Mouse (Mus musculus): ENCODE results near the gene Shank1.
A peak's percentile ranks its signal among the peaks of the same experiment; 100 is the strongest.

Gene Shank1

DNA sequence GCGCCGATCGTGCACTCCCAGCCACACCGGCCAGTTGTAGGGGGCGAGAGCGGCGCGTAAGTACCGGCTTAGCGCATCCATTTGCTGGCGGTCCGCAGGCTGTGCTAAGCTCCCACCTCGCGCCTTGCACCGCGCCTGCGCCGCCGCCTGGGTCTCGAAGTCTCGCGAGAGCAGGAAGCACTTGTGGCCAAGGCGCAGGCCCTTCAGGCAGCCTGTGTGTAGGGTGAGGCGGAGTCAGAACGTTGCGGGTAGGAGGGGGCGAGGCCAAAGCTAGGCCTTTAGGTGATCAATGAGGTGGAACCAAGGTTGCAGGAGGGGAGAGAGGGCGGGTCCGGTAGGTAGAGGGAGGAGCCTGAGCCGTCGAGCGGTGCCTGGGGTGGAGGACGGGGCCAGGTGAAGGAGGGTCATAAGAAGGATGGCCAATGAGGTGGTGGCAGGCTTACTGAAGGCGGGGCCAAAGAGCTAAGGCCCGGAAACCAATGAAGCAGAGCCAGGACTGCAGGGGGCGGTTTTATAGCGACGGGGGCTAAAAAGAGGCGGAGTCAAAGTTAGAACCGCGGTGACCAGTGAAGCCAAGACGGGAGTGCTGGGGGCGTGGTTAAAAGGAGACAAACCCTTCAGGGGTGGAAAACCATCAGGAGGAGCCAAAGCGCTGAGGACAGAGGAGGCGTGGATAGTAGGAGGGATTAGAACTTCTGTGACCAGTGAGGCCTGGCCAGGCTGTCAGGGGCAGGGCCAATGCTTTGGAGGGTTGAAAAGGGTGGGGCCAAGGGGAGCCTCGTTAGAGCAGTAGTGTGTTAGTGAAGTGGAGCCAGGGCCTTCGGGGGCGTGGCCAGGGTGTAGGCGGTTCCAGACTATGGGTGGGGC lies 5.0 kb upstream of the Shank1 start:
- DNase-seq (ENCODE audit: low read depth), result peak; percentile 100

DNA sequence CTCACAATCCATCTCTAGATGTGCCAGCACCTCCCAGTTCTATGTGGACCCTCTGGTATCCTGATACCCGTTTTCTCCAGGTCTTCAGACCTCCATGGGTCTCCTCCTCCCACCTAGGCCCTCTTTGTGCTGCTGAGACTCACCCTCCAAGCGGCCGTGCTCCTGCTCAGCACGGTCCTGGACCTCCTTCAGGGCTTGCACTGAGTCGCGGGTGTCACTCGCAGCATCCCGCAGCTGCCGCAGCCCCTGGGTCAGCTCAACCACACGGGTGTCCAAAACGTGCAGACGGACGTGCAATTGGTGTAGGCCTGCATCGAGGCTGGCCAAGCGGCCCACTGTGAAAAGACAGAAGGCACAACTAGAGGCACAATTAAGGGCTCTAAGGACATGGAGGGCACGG lies 4.4 kb upstream of the Shank1 start:
- DNase-seq (ENCODE audit: low read depth), result no peak

DNA sequence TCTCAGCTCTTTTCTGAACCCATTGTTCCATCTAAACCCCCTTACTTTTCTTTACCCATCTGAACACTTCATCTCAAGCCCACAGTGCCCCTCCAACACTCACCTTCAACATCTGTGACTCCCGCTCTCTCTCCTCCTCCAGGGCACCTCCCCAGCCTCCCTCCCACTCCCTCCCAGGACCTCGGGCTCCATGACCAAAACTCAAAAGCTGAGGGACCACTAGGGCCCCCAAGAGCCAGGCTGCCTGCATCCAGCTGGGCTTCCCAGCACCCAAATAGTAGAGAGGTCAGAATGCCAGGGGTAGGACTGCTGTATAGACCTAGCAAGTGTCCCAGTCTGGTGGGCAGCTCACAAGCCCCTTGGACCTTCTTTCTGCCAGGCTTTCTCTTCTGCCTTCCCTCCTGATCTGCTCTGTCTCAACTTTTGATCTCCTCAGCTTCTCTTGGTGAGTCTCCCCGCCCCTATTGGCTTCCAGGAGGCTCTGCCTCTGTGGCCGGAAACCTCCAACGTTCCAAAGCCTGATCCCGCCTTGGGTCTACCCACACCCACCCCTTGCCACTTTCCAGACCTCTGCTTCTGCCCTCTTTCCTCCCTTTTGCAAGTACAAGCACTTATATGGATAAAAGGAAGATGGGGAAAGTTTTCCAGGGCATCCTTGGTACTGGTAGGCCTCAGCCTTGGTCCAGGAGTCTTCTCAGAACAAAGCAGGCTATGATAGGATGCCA lies 3.4 kb upstream of the Shank1 start, which contains the start of gene Clec11a:
Gene Clec11a (minus strand): TSS at position 387 of the 725 bp plus-strand sequence.
- peak; percentile 65 for DNase-seq (ENCODE audit: low read depth)

DNA sequence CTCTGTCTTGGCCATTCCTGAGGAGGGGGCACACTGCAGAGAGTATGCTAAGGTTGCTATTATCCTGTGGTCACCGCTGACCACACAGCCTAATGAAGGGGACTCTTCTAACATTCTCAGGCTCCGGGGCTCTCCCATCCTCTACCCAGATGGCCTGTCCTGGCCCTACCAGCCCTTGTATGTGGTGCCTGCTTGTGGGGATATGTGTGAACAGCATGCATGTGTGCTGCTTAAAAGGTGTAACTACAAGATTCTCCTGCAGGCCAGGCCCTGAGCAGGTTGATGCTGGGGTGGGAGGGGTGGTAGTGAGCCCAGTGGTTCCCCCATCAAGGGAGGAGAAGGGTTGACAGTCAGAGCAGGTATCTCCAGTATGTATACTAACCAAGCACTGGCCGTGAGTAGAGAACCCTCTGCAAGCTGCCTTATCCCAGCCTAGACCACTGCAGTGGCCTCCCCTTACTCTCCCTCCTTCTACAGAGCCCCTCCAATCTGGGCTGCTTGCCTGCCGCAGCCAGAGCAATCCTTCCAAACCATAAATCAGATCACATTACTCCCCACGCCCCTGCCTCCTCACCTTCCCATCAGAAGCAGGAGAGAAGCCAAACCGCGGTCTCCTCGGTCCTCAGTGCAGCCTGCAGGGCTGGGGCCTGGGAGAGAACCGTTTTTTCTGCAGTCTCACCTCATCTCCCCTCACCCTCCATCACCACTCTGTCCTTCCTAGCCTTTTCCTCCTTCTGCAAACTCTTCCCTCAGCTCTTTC lies 2.6 kb upstream of the Shank1 start:
- peak; percentile 59 for DNase-seq (ENCODE audit: low read depth)

DNA sequence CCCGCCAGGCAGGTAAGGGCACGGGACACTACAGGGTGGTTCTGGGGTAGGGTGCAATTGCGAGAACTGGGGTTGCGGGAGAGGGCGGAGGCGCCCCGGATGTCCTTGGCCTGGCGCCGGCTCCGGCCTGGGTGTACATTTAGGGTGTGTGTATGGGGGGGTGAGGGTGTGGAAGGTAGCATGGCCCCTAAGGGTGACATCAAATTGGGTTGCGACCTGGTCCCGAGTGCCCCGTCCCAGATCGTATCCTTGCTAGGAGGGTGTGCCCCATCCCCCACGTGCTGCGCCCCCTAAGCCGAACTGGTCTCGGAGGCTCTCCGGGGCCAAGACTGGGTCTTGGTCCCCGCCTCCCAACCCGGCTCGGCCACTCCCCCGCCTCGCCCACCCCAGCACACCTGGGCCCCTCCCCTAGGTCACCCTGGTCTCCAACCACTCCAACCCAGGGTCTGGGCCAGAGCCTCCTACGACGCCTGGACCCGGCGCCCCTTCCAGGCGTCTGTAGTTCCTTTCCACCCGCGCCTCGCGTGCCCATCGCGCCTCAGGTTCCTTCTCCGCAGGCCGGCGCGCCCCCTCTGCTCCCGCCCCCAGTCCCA lies 328 bp downstream of the Shank1 start:
- DNase-seq (ENCODE audit: low read depth), result no peak

DNA sequence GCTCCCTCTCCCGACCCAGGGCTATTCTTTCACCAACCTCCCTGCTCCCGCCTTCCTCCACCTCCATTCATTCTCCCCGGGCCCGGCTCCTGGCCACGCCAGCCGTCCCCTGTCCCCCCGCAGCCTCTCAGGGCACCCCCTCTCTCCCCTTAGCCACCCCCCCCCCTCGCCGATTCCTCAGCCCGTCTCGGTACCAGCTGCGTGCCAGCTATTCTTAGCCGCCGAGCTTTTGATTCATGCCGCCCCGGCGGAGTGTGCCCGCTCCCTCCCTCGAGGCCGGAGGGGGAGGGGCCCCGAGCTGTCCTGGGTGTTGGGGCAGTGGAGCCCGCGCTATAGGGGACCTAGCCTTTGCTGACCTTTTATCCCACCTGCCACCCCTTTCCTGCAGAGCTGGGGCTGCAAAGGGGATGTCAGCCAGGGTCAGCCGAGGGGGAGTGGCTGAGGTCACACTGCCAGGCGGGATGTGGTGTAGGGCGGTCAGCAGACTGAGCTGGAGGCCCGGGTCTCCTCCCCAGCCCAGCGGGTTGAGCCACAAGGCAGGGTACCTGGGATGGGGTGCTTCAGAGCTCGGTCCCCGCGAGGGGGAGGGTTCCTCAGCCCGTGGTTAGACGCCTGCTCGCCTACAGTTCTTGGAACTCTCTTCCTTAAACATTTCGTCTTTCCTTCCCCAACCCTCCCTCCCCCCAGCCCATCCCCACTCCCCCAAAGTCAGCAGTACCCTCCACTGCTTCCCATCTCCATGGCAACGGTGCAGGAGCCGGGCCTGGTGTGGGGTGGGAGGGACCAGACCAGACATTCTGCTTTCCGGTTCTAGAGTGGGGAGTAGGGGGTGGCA lies 1.0 kb downstream of the Shank1 start:
- DNase-seq (ENCODE audit: low read depth), result no peak

DNA sequence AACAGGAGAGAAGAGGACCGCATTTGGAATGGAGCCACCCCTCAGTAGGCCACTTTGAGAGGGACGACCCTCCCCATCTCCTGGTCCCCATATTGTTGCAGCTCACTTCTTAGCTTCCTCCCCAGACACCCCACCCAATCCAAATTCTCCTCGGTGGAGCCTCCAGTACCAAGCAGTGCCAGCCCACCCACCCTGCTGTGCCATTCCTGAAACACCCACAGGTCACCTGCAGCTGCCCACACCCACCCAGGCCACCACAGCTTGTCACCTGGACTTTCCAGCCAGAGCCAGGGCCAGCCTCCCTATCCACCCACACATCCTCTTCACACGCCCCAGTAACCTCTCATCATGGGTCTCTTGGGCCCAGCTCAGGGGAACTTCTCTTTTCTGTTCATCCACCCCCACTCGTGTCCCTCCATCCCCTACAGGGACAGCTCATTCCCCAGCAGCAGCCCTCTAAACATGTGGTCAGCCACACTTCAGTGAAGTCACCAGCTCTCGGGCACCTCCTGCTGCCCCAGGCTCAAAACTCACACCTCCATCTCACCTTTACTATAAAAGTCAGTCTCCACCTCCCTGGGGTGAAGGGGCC lies 1.8 kb downstream of the Shank1 start:
- DNase-seq (ENCODE audit: low read depth), result no peak

DNA sequence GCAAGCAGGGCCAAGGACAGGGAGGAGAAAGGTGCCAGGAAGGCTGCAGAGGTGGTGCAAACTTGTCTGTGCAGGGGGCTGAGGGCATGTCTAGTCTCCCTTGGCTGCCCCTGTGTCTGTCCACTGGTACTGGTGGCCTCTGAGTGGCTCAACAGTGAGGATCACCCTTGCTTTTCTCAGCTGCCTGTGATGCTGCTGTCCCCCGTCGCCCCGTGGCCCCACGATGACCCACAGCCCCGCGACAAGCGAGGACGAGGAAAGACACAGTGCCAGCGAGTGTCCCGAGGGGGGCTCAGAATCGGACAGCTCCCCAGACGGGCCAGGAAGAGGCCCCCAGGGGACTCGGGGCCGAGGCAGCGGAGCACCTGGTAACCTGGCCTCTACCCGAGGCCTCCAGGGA lies 2.4 kb downstream of the Shank1 start:
- no peak for DNase-seq (ENCODE audit: low read depth)

DNA sequence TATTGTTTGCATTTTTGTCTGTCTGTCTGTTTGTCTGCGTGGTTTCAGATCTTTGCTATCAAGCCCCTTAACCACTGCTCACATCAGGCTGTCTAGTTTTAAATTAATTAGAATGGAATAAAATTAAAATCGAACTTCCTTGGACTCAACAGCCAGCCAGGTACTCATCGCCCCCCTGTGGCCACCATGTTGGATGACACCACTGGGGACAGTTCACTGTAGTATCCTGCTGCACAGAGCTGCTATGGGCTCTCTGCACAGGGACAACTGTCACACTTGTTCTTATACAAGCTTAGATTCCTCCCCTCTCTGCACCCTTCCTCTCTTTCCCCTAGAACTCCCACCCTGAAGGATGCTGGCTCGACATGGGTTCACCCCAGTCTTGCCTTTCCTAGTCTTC lies 7.9 kb downstream of the Shank1 start:
- DNase-seq (ENCODE audit: low read depth), result no peak

DNA sequence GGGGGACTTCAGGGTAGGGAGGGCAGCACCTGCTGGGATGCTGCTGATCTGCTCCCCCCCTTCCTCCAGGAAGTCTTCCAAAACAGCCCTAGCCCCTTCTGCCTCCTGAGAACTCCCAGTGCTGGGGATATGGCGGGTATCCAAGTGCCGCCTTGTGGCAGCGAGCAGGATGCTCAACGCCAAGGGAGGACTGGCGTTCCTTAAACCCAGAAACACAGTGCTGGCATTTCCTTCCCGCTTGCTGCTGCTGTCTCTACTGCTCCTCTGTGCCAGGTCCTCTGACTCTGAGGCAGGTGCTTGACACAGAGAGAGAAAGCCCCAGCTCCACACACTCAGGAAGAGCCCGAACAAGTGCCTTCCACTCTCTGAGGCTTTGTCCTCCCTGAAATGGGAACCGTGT lies 10.8 kb downstream of the Shank1 start:
- no peak for DNase-seq (ENCODE audit: low read depth)

DNA sequence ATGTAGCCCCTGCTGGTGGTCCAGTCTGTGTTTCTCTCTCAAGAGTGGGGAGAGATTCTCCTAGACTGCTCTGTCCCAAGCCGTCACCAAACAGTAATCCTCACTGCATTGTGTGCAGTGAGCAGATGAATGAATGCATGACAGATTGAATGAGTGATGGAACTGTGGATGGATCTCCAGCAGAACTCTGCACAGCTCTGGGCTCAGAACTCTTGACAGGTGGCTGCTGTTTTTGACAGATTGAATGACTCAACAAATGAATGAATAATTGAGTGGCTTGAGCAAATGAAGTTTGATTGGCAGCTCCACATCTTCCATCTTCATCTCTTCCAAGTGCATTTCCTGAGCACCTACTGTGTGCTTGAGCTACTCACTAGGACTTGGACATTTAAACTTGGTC lies 12.2 kb downstream of the Shank1 start:
- DNase-seq (ENCODE audit: low read depth), result no peak

DNA sequence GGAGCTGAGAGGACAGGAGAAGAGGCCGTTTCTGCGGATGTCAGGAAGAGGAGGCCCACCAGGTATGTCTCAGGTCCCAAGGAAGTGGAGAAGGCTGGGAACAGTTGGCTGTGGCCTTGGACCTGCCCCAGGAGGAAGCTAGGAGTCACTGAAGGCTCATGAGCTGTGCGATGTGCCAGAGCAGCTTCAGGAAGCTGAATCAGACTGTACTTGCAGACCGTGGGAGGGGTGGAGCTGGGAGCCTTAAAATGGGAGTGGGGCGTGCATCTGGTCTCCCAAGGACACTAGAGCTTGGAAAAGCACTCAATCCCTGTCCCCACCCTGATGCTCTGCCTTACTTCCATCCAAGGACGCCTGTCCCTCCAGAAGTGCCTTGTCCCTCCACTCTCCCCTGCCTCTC lies 16.6 kb downstream of the Shank1 start:
- DNase-seq (ENCODE audit: low read depth), result no peak

DNA sequence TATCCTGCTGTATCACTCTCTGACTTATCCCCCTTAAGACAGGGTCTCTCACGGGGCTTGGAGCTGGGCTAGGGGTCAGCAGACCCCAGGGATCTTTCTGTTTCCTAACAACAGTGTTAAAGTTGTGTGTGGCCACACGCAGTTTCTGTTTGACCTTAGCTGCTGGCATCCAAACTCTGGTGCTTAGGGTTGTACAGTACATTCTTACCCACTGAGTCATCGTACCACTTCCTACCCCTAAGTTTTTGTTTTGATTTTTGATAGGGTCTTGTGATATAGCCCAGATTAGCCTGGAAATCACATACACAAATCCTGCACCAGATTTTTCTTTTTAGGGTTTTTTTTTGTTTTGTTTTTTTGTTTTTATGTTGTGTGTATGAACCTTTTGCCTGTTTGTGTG lies 22.3 kb downstream of the Shank1 start:
- DNase-seq (ENCODE audit: low read depth), result no peak

DNA sequence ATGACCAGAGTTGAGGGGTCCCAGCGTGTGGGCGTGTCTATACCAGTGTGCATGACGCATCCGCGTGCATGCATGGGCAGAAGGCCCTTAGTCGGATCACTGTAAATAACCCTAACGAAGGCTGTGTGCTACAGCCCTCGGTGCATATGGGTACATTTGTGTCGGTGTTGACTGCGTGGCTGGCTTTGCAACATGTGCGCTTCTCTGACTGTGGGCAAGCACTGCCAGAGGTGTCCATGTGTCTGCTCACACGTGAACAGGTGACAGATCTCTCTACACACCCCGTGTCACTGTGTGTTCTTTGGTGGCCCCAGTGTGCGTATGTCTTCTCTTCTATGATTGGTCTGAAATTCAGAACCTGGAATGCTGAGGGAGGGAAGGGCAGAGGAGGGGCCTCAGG lies 24.1 kb downstream of the Shank1 start:
- no peak for DNase-seq (ENCODE audit: low read depth)

DNA sequence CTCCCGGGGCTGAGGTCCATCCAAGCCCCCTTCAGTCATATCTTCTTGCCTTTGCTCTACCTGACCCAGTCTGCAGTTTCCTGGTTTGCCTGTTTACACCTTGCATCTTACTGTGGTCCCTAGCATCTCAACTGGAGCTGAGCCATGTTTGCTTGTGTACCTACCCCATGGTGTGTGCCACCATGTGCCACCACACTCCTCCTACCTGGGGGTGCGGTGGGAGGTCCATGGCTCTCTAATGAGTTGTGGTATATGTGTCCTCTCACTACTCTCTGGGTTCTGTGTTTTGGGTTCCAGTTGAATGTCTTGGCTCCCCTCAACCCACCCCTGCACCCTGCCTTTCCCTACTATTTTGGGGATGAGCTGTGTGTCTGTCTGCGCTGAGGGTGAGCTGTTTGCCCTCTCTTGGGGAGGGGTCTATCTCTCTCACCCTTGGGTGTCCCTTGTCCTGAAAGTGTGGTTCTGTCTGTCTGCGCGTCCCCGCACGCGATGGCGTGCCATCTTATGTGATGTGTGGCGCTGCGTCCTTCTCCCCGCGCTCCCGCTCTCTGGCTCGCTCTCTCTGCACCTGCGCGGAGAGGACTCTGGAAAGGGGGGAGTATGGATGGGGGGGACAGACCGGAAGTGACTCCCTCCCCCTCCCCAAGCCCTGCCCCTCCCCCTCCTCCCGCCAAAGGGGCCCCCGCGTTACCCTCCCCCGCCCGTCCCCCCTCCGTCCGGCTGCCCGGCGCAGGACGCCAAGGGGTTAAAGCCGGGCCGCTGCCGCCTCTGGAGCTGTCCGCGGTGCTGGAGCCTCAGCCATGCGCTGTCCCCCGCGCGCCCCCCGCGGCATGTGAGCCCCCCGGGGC lies 25.2 kb downstream of the Shank1 start:
- no peak for DNase-seq (ENCODE audit: low read depth)

DNA sequence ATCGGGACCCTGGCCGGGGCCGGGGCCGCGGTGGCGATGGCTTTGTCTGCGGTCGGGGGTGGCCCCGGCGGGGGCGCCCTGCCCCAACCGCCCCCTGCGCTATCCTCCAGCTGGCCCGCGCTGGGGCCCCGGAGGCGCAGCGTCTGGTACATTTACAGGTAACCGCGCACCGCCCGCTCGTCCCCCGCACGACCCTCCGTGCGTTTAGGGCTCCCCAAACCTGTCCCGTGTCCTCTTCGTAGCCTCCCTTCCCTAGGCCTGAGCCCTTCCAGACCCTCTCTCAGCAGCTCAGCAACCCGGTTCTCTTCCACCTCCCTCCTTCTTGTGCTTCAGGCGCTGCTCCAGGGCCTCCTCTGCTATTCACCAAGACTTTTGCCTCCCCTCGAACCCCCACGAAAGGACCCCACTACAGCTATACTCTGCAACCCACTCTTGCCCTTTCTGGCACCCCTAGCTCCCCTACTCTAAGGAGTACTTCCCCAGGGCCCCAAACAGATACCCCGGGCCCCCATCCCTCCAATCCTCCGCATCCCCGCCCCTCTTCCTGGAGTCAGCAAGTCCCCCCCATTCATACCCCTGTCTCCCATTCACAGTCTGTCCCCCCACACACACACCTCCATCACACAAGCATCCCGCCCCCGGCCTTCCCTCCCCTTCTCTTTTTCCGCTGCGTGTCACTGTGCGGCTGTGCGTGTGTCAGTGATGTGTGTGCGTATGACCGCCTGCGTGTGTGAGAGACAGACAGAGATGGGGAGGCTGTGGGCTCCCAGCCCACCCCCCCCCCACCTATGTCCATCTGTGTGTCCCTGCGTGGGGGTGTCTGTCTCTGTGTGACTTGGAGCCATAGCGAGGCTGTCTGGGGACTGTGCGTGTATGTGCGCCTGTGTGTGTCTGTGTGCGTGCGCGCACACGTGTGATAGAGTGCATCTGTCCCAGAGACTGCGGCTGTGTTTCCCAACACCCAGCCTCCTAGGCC lies 26.3 kb downstream of the Shank1 start:
- no peak for DNase-seq (ENCODE audit: low read depth)

DNA sequence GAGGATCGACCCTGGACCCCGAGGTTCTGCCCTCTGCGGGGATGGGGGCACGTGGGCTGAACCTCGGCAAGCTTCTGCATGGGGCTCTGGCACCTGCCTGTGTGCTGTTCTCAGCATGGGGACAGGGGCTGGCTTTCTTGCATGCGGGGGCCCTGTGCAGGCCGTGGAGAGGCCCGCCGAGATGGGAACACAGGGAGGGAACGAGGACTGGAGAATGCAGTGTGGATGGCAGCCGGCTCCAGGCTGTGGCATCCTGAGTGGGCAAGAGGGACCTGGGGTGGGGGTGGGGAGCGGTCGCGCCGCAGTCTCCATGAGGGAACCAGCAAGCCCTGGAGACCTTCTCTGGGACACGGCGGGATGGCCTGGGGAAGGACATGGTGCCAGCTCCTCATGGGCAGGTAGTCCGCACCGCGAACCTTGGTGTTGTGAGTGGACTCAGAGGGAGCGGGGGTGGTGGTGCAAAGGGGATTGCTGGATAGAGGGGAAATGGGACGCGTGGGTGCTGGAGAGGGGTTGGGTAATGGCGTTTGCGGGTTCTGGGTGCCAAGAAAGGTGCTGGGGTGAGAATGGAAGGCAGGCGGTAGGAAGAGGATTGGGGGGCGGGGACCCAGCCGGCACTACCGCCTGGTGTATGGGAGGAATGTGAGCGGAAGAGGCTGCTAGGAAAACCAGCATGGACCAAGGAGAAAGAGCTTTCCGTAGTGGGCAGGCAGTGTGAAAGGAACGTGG lies 27.2 kb downstream of the Shank1 start:
- DNase-seq (ENCODE audit: low read depth), result no peak

DNA sequence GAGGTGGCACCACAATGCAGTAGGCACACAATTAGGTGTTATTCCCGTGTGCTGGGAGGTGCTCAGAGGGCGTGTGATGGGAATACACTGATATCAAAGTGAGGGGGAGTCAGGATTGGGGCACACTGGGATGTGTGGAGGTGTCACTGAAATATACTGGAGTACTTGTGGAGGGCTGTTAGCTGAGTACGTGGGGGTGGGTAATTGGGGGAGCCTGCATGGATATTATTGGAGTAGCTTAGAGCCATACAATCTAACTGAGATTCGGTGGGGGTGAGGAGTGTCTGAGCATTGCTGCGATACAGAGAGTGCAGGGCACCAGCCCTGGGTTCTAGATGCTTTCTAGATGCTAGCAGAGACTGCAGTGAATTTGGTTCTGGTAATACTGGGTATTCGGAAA lies 30.2 kb downstream of the Shank1 start:
- no peak for DNase-seq (ENCODE audit: low read depth)

All from fibroblast of lung, adult 2 months (primary cell).